Mouse (Mus musculus) hindbrain, embryonic 16.5 days (tissue): ENCODE data around the gene Arpc2. TPM values are rescaled to one million over a fixed set of nuclear protein-coding genes. Genes with fewer than 3 reads are reported as not detected.

Source experiments
- ATAC-seq: fragments of 200-750 bp; cut with Nextera tagmentation; 2 replicates; pipeline ENCODE4 v1.8.0; 2017; ENCODE audit warnings: moderate TSS enrichment, moderate library complexity
- H3K27ac ChIP-seq: fragments of 300-500 bp; sonication (generic); 2 replicates; pipeline ENCODE4 v1.5.1; 2014; ENCODE audit warnings: low read depth, mild to moderate bottlenecking, control low read depth, low read length, moderate library complexity
- H3K27me3 ChIP-seq: fragments of 300-500 bp; sonication (generic); replicated peaks from 2 replicates; pipeline ENCODE4 v1.6.1; 2014; ENCODE audit warnings: low read length; ENCODE audit not compliant: control insufficient read depth, insufficient read depth
- H3K36me3 ChIP-seq: fragments of 300-500 bp; sonication (generic); 2 replicates; pipeline ENCODE4 v1.6.1; 2014; ENCODE audit warnings: mild to moderate bottlenecking, low read length, moderate library complexity, mixed read lengths; ENCODE audit not compliant: control insufficient read depth, insufficient read depth
- H3K4me1 ChIP-seq: fragments of 300-500 bp; sonication (generic); 2 replicates; pipeline ENCODE4 v1.6.1; 2014; ENCODE audit warnings: low read depth, low read length; ENCODE audit not compliant: control insufficient read depth, insufficient read depth
- H3K4me2 ChIP-seq: fragments of 300-500 bp; sonication (generic); 2 replicates; pipeline ENCODE4 v1.6.1; 2014; ENCODE audit warnings: mild to moderate bottlenecking, low read length, control low read depth, moderate library complexity
- H3K4me3 ChIP-seq: fragments of 300-500 bp; sonication (generic); 2 replicates; pipeline ENCODE4 v1.5.1; 2014; ENCODE audit warnings: mild to moderate bottlenecking, low read length, control low read depth, moderate library complexity
- H3K9ac ChIP-seq: fragments of 300-500 bp; sonication (generic); 2 replicates; pipeline ENCODE4 v1.6.1; 2014; ENCODE audit warnings: low read depth, mild to moderate bottlenecking, control low read depth, low read length, moderate library complexity
- H3K9me3 ChIP-seq: fragments of 300-500 bp; sonication (generic); 2 replicates; pipeline ENCODE4 v1.6.1; 2014; ENCODE audit warnings: mild to moderate bottlenecking, low read length, moderate library complexity; ENCODE audit not compliant: control insufficient read depth
- WGBS: fragments of 180-500 bp; shearing (Covaris S2); extraction: QIAGEN DNeasy Blood & Tissue Kit; methylation state at CpG from one replicate; pipeline ENCODE4 v1.1.7; 2014; 5-methylcytosine and 5-hydroxymethylcytosine counted together
- microRNA counts: library from miRNA; unstranded; fragments of <30 nt; microRNA quantifications from one replicate; lab custom pipeline; 2016
- microRNA-seq: library from miRNA; unstranded; fragments of <30 nt; microRNA quantifications from one replicate; pipeline ENCODE4, GENCODE M21; 2017
- polyA plus RNA-seq: library from polyadenylated mRNA; unstranded; fragments of >200 nt; fragmentation: Nextera tagmentation; extraction: Ambion mirVana; gene quantifications from 2 replicates; pipeline ENCODE4 v1.2.1, GENCODE M21; 2015

Gene Arpc2
- polyA plus RNA-seq, 1 experiment from 2014 or later = 415 TPM

GRCm38 (mm10) chr1:74308001-74308964, 72.4 kb downstream of the Arpc2 start:
- no peak overlapping the region for H3K27ac ChIP-seq
- H3K9ac ChIP-seq = no peak overlapping the region
- H3K36me3 ChIP-seq = no peaks in the 10 kb centered on the region
- H3K4me3 ChIP-seq = no peak overlapping the region
- ATAC-seq = no peak
- 81% methylated on average over 10 of the region's 10 CpGs for WGBS
- no peaks in the 10 kb centered on the region for H3K9me3 ChIP-seq
- H3K4me1 ChIP-seq = peaks cover 6% of the 10 kb centered on the region; the same call in 1 of the 2 replicates
- no peak overlapping the region for H3K4me2 ChIP-seq
- no peaks in the 10 kb centered on the region; the same call in 1 of the 2 replicates for H3K27me3 ChIP-seq

DNA sequence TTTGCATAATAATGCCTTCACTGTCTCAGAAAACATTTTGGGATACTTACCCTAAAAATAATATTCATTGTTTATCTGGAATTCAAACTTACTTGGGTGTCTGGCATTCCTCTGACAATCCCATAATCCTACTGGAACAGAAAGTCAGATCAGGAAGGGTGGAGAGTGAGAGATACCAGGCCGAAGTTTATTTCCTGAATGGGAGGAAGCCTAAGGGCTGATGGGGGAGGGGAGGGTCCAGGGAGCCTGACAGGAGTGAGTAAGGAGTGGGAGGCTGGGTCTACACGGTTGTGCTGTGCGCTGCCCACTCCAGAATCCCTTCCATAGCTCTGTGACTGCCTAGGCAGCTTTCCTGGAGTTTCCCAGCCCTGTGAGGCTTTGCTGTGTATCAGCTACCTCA, 73.9 kb downstream of the Arpc2 start:
- Histone ChIP-seq H3K9me3 (no peaks in the 10 kb centered on the region), H3K36me3 (no peaks in the 10 kb centered on the region), H3K4me1 (no peaks in the 10 kb centered on the region), H3K27me3 (no peaks in the 10 kb centered on the region), H3K4me3 (no peak overlapping the region), H3K9ac (no peak overlapping the region), H3K4me2 (no peak overlapping the region), H3K27ac (no peak overlapping the region)
- no peak for ATAC-seq
- 58% methylated on average over 3 of the region's 3 CpGs for WGBS

- 3% methylated on average over 3 of the region's 3 CpGs for WGBS
- Histone ChIP-seq H3K27ac (no peak overlapping the region), H3K4me1 (no peaks in the 10 kb centered on the region), H3K9me3 (no peaks in the 10 kb centered on the region), H3K36me3 (no peaks in the 10 kb centered on the region), H3K4me2 (no peak overlapping the region), H3K27me3 (no peaks in the 10 kb centered on the region), H3K4me3 (no peak overlapping the region), H3K9ac (no peak overlapping the region)
- ATAC-seq = peak; percentile 77
These were observed 77.3 kb downstream of the Arpc2 start for GRCm38 (mm10) chr1:74313049-74313692.

DNA sequence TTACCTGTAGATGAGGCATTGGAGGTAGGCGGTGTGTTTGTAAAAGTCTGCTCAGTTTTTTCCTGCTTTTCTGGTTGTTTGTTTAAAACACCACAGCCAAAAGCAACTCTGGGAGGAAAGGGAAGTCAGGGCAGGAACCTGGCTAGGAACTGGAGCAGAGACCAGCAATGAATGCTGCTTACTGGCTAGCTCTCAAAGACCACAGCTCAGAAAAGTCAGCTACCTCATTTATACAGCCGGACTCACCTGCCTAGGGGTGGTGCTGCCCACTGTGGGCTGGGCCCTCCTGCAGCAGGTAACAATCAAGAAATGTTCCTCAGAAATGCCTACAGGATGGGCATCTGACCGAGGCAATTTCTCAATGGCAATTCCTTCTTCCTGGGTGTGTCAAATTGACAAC, 78.9 kb downstream of the Arpc2 start:
- no peak for ATAC-seq
- no peaks in the 10 kb centered on the region for H3K9me3 ChIP-seq
- H3K27me3 ChIP-seq = no peaks in the 10 kb centered on the region
- no peak overlapping the region for H3K27ac ChIP-seq
- H3K36me3 ChIP-seq = no peaks in the 10 kb centered on the region
- H3K4me2 ChIP-seq = no peak overlapping the region
- H3K4me3 ChIP-seq = no peak overlapping the region
- WGBS = 93% methylated on average over 3 of the region's 3 CpGs
- H3K4me1 ChIP-seq = no peaks in the 10 kb centered on the region
- no peak overlapping the region for H3K9ac ChIP-seq

DNA sequence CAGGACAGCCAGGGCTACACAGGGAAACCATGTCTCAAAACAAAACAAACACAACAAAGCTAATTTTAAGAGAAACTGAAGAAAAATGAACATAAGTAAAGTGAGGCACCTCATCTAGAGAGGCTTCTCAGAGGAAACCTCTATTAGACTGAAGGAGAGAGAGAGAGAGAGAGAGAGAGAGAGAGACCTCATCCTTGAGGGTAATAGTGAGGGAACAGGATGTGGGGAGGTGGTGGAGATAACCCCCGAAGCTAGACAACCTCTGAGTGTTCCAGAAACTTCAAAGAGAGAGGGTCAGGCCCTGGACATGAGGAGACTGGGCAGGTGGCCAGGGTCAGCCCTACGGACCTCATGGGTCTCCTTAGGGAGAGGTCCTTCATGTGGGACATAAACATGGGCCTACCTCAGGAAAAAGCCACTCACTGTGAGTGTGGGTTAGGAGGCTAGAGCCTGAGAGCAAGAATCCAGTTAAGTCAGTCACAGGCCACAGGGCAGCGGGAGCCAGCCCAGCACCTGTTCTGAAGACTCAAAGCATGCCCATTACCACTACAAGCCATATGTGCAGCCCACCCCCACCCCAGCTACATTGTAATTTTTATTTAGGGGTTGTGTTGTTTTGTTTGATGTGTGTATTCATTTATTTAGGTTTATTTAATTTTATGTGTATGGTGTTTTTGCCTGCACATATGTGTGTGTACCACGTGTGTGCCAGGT, 80.4 kb downstream of the Arpc2 start:
- Histone ChIP-seq H3K9me3 (no peaks in the 10 kb centered on the region), H3K4me2 (no peak overlapping the region), H3K27ac (no peak overlapping the region), H3K9ac (no peak overlapping the region), H3K27me3 (no peaks in the 10 kb centered on the region), H3K4me3 (no peak overlapping the region), H3K4me1 (no peaks in the 10 kb centered on the region), H3K36me3 (no peaks in the 10 kb centered on the region)
- WGBS = 85% methylated on average over 4 of the region's 4 CpGs
- ATAC-seq = no peak

MicroRNAs encoded within 50 kb of the gene (microRNA counts, 519-probe panel; counts per million panel counts)
- 2,148 counts per million, percentile 38 among the panel's probes with 10 or more counts for microRNA mmu-miR-1928 (lab: Ali Mortazavi, UCI)

Small RNAs within 50 kb of the gene (microRNA-seq; reads per million reads assigned to microRNA genes)
- not detected for gene Mir1928

Other genes starting within 250 kb of the Arpc2 start
- gene Tns1, start 111.6 kb upstream of the Arpc2 start, polyA plus RNA-seq = 13.5 and 13.7 TPM in 2 replicates
- 0.14 and 0.35 TPM in 2 replicates for gene Rufy4, start 110.5 kb upstream of the Arpc2 start, polyA plus RNA-seq
- gene Cxcr2, start 82.1 kb upstream of the Arpc2 start, polyA plus RNA-seq = 0.05 and 0.10 TPM in 2 replicates
- not detected in 2 replicates for gene Cxcr1, start 41.5 kb upstream of the Arpc2 start, polyA plus RNA-seq
- gene Gpbar1, start 42.5 kb downstream of the Arpc2 start, polyA plus RNA-seq = 0.20 TPM in 1 of 2 replicates, not detected in the other
- 237 and 241 TPM in 2 replicates for gene Aamp, start 48.7 kb downstream of the Arpc2 start, polyA plus RNA-seq
- 166 and 167 TPM in 2 replicates for gene Pnkd, start 48.8 kb downstream of the Arpc2 start, polyA plus RNA-seq
- 11.7 and 12.2 TPM in 2 replicates for gene Tmbim1, start 69.5 kb downstream of the Arpc2 start, polyA plus RNA-seq
- 2.2 and 2.8 TPM in 2 replicates for gene Catip, start 126.0 kb downstream of the Arpc2 start, polyA plus RNA-seq
- 2.6 and 3.3 TPM in 2 replicates for gene Slc11a1, start 139.1 kb downstream of the Arpc2 start, polyA plus RNA-seq
- gene Ctdsp1, start 155.4 kb downstream of the Arpc2 start, polyA plus RNA-seq = 19.0 and 20.0 TPM in 2 replicates
- 0.19 and 0.22 TPM in 2 replicates for gene Vil1, start 173.3 kb downstream of the Arpc2 start, polyA plus RNA-seq